Mouse (Mus musculus) CH12.LX (cell line): ENCODE data around the gene Cmya5.

Source experiments
- CHD1 ChIP-seq: IDR thresholded peaks from 2 replicates; pipeline ENCODE4 v1.6.1; 2012; ENCODE audit warnings: low read depth, low read length, improper control_type of control experiment, inconsistent platforms
- CTCF ChIP-seq, 2 experiments: IDR thresholded peaks in 1 of 2; conservative IDR thresholded peaks in 1 of 2; 2 replicates each; pipeline ENCODE4 v1.5.1; 2011 to 2012; ENCODE audit warnings: low read depth in 2 of 2, low read length in 2 of 2, improper control_type of control experiment in 1 of 2, inconsistent platforms in 1 of 2, mild to moderate bottlenecking in 1 of 2, moderate library complexity in 1 of 2
- E2F4 ChIP-seq: IDR thresholded peaks from 2 replicates; pipeline ENCODE4 v1.6.1; 2011; ENCODE audit warnings: low read depth, low read length, improper control_type of control experiment; ENCODE audit not compliant: insufficient replicate concordance
- EP300 ChIP-seq: IDR thresholded peaks from 2 replicates; pipeline ENCODE4 v1.6.1; 2011; ENCODE audit warnings: low read length, improper control_type of control experiment
- HCFC1 ChIP-seq: IDR thresholded peaks from 2 replicates; pipeline ENCODE4 v1.6.1; 2012; ENCODE audit warnings: low read depth, mild to moderate bottlenecking, inconsistent platforms, low read length, improper control_type of control experiment
- IRF4 ChIP-seq: IDR thresholded peaks from 2 replicates; pipeline ENCODE4 v1.6.1; 2014; ENCODE audit warnings: low read depth, mild to moderate bottlenecking, inconsistent platforms, low read length, improper control_type of control experiment
- MAX ChIP-seq: IDR thresholded peaks from 2 replicates; pipeline ENCODE4 v1.6.1; 2011; ENCODE audit warnings: low read length, improper control_type of control experiment
- MEF2A ChIP-seq: IDR thresholded peaks from 2 replicates; pipeline ENCODE4 v1.6.1; 2014; ENCODE audit warnings: low read depth, mild to moderate bottlenecking, inconsistent platforms, low read length, improper control_type of control experiment, borderline replicate concordance
- POLR2A ChIP-seq: IDR thresholded peaks from 2 replicates; pipeline ENCODE4 v1.6.1; 2011; ENCODE audit warnings: low read depth, mild to moderate bottlenecking, improper control_type of control experiment, low read length
- RCOR1 ChIP-seq: conservative IDR thresholded peaks from 2 replicates; pipeline ENCODE4 v1.6.1; 2012; ENCODE audit warnings: low read depth, mild to moderate bottlenecking, inconsistent platforms, low read length, improper control_type of control experiment
- UBTF ChIP-seq: IDR thresholded peaks from 2 replicates; pipeline ENCODE4 v1.6.1; 2012; ENCODE audit warnings: low read depth, mild to moderate bottlenecking, inconsistent platforms, low read length, improper control_type of control experiment, moderate library complexity
- ZC3H11A ChIP-seq: IDR thresholded peaks from 2 replicates; pipeline ENCODE4 v1.6.1; 2012; ENCODE audit warnings: low read depth, mild to moderate bottlenecking, inconsistent platforms, low read length, improper control_type of control experiment
- ZNF384 ChIP-seq: IDR thresholded peaks from 2 replicates; pipeline ENCODE4 v1.6.1; 2012; ENCODE audit warnings: low read depth, low read length, improper control_type of control experiment, inconsistent platforms

GRCm38 (mm10) chr13:93068353-93068752 lies 76.2 kb downstream of the Cmya5 start:
- TF ChIP-seq POLR2A (no peak), CHD1 (no peak), CTCF (conservative IDR thresholded peaks at IDR 0.05 in 1 of 2, IDR thresholded peaks at IDR 0.05 in 1 of 2; ENCODE audit: low read depth in 2 of 2, low read length in 2 of 2) (no peak), RCOR1 (no peak), MAX (no peak), ZC3H11A (no peak), EP300 (no peak), MEF2A (no peak), UBTF (no peak), ZNF384 (no peak), HCFC1 (no peak), E2F4 (no peak), IRF4 (no peak)
